Mouse (Mus musculus) kidney, embryonic 14.5 days (tissue): ENCODE measurements at regions not wholly inside any gene's neighbourhood (a gene's known extent, or its start where the extent isn't known, plus 50 kb on each side); places are given as distances from the start of the nearest gene placed in this dataset.

Source experiments
- ATAC-seq: fragments of 200-750 bp; cut with Nextera tagmentation; 2 replicates; pipeline ENCODE4 v1.8.0; 2017; ENCODE audit warnings: moderate number of reproducible peaks, mild to moderate bottlenecking, moderate TSS enrichment, moderate library complexity; ENCODE audit not compliant: low FRiP score, low TSS enrichment
- H3K27ac ChIP-seq: fragments of 300-500 bp; sonication (generic); 2 replicates; pipeline ENCODE4 v1.5.1; 2014; ENCODE audit warnings: low read depth, mild to moderate bottlenecking, low read length, moderate library complexity, mixed read lengths
- H3K27me3 ChIP-seq: fragments of 300-500 bp; sonication (generic); 2 replicates; pipeline ENCODE4 v1.6.1; 2014; ENCODE audit warnings: mild to moderate bottlenecking, low read length; ENCODE audit not compliant: control insufficient read depth, insufficient read depth
- H3K36me3 ChIP-seq: fragments of 300-500 bp; sonication (generic); 2 replicates; pipeline ENCODE4 v1.6.1; 2014; ENCODE audit warnings: low read length, mixed read lengths; ENCODE audit not compliant: control insufficient read depth, insufficient read depth
- H3K4me1 ChIP-seq: fragments of 300-500 bp; sonication (generic); 2 replicates; pipeline ENCODE4 v1.6.1; 2014; ENCODE audit warnings: low read length, mixed read lengths; ENCODE audit not compliant: control insufficient read depth, insufficient read depth
- H3K4me2 ChIP-seq: fragments of 300-500 bp; sonication (generic); replicated peaks from 2 replicates; pipeline ENCODE4 v1.6.1; 2014; ENCODE audit warnings: low read depth, mild to moderate bottlenecking, low read length
- H3K4me3 ChIP-seq: fragments of 300-500 bp; sonication (generic); 2 replicates; pipeline ENCODE4 v1.5.1; 2014; ENCODE audit warnings: mild to moderate bottlenecking, low read length
- H3K9ac ChIP-seq: fragments of 300-500 bp; sonication (generic); 2 replicates; pipeline ENCODE4 v1.6.1; 2014; ENCODE audit warnings: low read depth, mild to moderate bottlenecking, low read length, moderate library complexity
- H3K9me3 ChIP-seq: fragments of 300-500 bp; sonication (generic); 2 replicates; pipeline ENCODE4 v1.6.1; 2016; ENCODE audit warnings: low read length; ENCODE audit not compliant: control insufficient read depth
- WGBS: fragments of 180-500 bp; shearing (Covaris S2); extraction: QIAGEN DNeasy Blood & Tissue Kit; methylation state at CpG from one replicate; pipeline ENCODE4 v1.1.7; 2014; 5-methylcytosine and 5-hydroxymethylcytosine counted together

DNA sequence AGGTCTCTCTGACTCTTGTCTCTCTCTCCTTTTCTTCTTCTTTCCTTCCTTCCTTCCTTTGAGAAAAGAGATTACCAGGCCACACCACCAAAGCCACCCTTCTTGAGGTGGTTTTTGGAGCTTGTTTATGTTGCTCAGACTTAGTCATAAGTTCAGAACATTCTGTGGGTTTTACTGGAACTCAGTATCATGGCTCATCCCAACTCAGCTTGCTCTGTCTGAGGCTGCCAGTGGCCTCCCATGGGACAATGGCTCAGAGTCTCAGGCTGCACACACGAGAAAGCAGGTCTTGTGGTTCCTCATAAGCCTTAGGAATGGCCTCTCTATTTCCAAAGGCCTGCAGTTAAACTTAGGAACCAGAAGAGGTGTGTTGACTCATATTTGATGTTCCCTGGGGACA, 1146.4 kb downstream of the Gsdmc2 start:
- no peaks in the 10 kb centered on the region for H3K9me3 ChIP-seq
- H3K27ac ChIP-seq, result no peak overlapping the region
- no peak overlapping the region for H3K9ac ChIP-seq
- H3K4me3 ChIP-seq, result no peak overlapping the region
- no peaks in the 10 kb centered on the region for H3K27me3 ChIP-seq
- H3K4me2 ChIP-seq, result no peak overlapping the region
- no peaks in the 10 kb centered on the region for H3K36me3 ChIP-seq
- ATAC-seq, result no peak
- H3K4me1 ChIP-seq, result no peaks in the 10 kb centered on the region
- WGBS, result 67% methylated on average over 1 of the region's 1 CpGs

DNA sequence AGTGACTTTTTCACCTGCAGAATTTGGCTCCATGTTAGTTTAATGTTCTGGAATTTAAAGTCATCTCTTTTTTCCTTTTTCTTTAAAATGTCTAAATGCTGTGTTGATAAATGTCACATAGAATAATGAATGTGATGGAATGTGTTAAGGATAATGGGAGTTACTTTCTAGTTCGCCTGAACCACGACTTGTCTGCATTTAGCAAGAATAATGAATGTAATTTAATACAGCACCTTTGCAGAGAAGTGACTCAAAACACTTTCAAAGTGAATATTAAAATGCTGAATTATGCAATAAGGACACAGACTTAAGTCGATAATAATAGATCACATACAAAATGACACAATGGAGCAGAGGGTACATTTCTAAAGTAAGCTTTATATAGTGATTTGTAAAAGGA, 1150.2 kb downstream of the Gsdmc2 start:
- Histone ChIP-seq H3K9me3 (no peaks in the 10 kb centered on the region), H3K36me3 (no peaks in the 10 kb centered on the region), H3K27me3 (no peaks in the 10 kb centered on the region), H3K27ac (no peak overlapping the region), H3K4me1 (no peaks in the 10 kb centered on the region), H3K9ac (no peak overlapping the region), H3K4me3 (no peak overlapping the region), H3K4me2 (no peak overlapping the region)
- WGBS, result 41% methylated on average over 3 of the region's 3 CpGs
- no peak for ATAC-seq

- Histone ChIP-seq H3K27me3 (no peaks in the 10 kb centered on the region), H3K9me3 (no peaks in the 10 kb centered on the region), H3K9ac (no peak overlapping the region), H3K4me3 (no peak overlapping the region), H3K4me1 (no peaks in the 10 kb centered on the region), H3K36me3 (no peaks in the 10 kb centered on the region), H3K4me2 (no peak overlapping the region), H3K27ac (no peak overlapping the region)
- WGBS, result 97% methylated on average over 9 of the region's 10 CpGs
- no peak for ATAC-seq
These were observed 1151.3 kb downstream of the Gsdmc2 start for GRCm38 (mm10) chr15:62693671-62694070.

GRCm38 (mm10) chr15:62673410-62673809, 1171.6 kb downstream of the Gsdmc2 start:
- H3K9ac ChIP-seq, result no peak overlapping the region
- no peaks in the 10 kb centered on the region for H3K9me3 ChIP-seq
- WGBS, result 68% methylated on average over 4 of the region's 4 CpGs
- no peaks in the 10 kb centered on the region for H3K4me1 ChIP-seq
- H3K4me3 ChIP-seq, result no peak overlapping the region
- no peak for ATAC-seq
- H3K27me3 ChIP-seq, result no peaks in the 10 kb centered on the region
- H3K27ac ChIP-seq, result no peak overlapping the region
- H3K4me2 ChIP-seq, result no peak overlapping the region
- no peaks in the 10 kb centered on the region for H3K36me3 ChIP-seq

DNA sequence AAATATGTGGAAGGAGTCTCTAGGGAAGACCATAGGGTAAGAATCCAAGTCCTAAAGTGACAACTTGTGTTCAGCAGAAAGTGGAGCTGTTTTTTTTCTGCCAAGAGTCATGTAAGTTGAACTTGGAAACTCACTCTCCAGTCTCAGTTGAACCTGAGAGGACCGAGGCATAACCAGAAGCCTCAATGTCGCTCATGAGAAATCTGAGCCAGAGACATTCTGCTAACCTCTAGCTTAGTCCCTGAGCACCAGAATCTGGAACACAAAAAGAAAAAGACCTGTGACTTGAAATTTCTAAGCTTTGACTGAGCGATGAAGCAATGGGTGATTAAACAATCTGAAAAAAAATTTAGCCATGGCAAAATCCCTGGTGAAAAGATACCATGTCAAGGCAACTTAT, 1175.0 kb downstream of the Gsdmc2 start:
- Histone ChIP-seq H3K4me2 (no peak overlapping the region), H3K4me1 (no peaks in the 10 kb centered on the region), H3K27me3 (no peaks in the 10 kb centered on the region), H3K27ac (no peak overlapping the region), H3K9me3 (no peaks in the 10 kb centered on the region), H3K4me3 (no peak overlapping the region), H3K9ac (no peak overlapping the region), H3K36me3 (no peaks in the 10 kb centered on the region)
- 92% methylated on average over 3 of the region's 3 CpGs for WGBS
- no peak for ATAC-seq

DNA sequence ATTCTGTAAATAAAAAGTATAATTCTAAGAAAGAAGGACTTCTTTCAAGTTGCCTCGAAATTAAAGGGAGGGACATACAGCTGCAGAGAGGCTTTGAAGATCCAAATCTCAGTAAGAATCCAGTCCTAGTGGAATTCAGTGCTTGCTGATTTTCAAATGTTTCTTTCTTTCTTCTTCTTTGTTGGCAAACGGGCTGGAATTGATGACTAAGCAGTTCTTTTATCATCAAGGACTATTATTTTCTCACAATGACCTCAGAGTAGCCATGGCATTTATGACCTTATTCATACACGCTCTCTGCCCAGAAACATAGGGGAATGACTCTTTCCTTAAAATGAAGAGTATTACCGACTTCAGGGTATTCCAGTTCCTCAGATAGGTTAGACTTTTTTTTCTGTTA, 1185.9 kb downstream of the Gsdmc2 start:
- Histone ChIP-seq H3K9me3 (no peaks in the 10 kb centered on the region), H3K4me2 (no peak overlapping the region), H3K36me3 (no peaks in the 10 kb centered on the region), H3K4me3 (no peak overlapping the region), H3K9ac (no peak overlapping the region), H3K4me1 (no peaks in the 10 kb centered on the region), H3K27ac (no peak overlapping the region), H3K27me3 (no peaks in the 10 kb centered on the region)
- 72% methylated on average over 4 of the region's 4 CpGs for WGBS
- ATAC-seq, result no peak

DNA sequence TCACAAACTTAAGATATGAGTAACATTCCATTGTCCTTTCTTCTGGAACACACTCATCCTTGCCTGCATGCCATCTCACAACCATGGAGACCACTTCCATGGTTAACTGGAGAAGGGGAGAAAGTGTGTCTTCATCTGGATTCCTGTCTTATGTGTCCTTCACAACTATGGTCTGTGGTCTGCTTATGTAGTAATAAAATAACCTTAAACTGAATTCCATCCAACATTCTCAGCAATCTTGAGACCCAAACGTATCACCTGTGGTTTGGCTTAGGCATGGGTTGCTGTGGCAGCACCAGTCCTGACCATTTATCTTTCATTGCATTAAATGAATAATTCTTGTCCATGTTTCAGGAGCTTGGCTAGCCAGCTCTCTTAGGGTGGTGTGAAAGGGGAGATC, 1186.3 kb downstream of the Gsdmc2 start:
- Histone ChIP-seq H3K4me2 (no peak overlapping the region), H3K27ac (no peak overlapping the region), H3K27me3 (no peaks in the 10 kb centered on the region), H3K36me3 (no peaks in the 10 kb centered on the region), H3K4me3 (no peak overlapping the region), H3K9ac (no peak overlapping the region), H3K9me3 (no peaks in the 10 kb centered on the region), H3K4me1 (no peaks in the 10 kb centered on the region)
- ATAC-seq, result no peak
- 88% methylated on average over 1 of the region's 1 CpGs for WGBS

- Histone ChIP-seq H3K9me3 (no peaks in the 10 kb centered on the region), H3K36me3 (no peaks in the 10 kb centered on the region), H3K9ac (no peak overlapping the region), H3K27ac (no peak overlapping the region), H3K4me1 (no peaks in the 10 kb centered on the region), H3K27me3 (no peaks in the 10 kb centered on the region), H3K4me3 (no peak overlapping the region), H3K4me2 (no peak overlapping the region)
- WGBS, result 57% methylated on average over 6 of the region's 6 CpGs
- ATAC-seq, result no peak
These were observed 1198.4 kb downstream of the Gsdmc2 start for GRCm38 (mm10) chr15:62646476-62647168.

DNA sequence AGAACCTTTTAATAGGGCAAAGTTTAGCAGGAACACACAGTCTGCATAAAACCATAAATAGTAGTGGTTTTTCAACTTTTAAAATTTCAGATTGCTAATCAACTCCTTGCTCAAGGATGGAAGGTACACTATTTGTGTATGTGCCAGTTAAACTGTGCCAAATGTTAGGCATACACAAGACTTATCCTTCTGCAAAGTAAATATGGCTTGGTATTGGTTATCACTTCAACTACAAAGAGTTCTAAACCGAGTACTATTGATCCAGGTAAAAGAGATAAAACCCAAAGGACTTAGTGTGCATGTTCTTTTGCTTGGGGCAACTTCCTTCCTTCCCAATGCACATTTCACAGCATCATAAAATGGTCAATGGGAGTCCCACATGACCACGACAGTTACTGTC, 1200.2 kb downstream of the Gsdmc2 start:
- no peaks in the 10 kb centered on the region for H3K4me1 ChIP-seq
- no peaks in the 10 kb centered on the region for H3K36me3 ChIP-seq
- no peak for ATAC-seq
- H3K27me3 ChIP-seq, result no peaks in the 10 kb centered on the region
- no peaks in the 10 kb centered on the region for H3K9me3 ChIP-seq
- no peak overlapping the region for H3K27ac ChIP-seq
- 81% methylated on average over 2 of the region's 2 CpGs for WGBS
- no peak overlapping the region for H3K4me2 ChIP-seq
- no peak overlapping the region for H3K4me3 ChIP-seq
- H3K9ac ChIP-seq, result no peak overlapping the region
